Mouse (Mus musculus) stomach, embryonic 14.5 days (tissue): ENCODE measurements at regions not wholly inside any gene's neighbourhood (a gene's known extent, or its start where the extent isn't known, plus 50 kb on each side); places are given as distances from the start of the nearest gene placed in this dataset.
A peak's percentile ranks its signal among the peaks of the same experiment; 100 is the strongest.

Experiments
- ATAC-seq: fragments of 200-750 bp; cut with Nextera tagmentation; 2 replicates; pipeline ENCODE4 v1.8.0; 2017; ENCODE audit warnings: low read depth, moderate TSS enrichment; ENCODE audit not compliant: insufficient number of reproducible peaks, insufficient read depth, low FRiP score
- H3K27ac ChIP-seq: fragments of 300-500 bp; sonication (generic); 2 replicates; pipeline ENCODE4 v1.5.1; 2014; ENCODE audit warnings: mild to moderate bottlenecking, low read length, moderate library complexity, mixed read lengths
- H3K27me3 ChIP-seq: fragments of 300-500 bp; sonication (generic); 2 replicates; pipeline ENCODE4 v1.6.1; 2014; ENCODE audit warnings: low read length, control low read depth, mixed read lengths; ENCODE audit not compliant: control insufficient read depth, insufficient read depth
- H3K36me3 ChIP-seq: fragments of 300-500 bp; sonication (generic); 2 replicates; pipeline ENCODE4 v1.6.1; 2014; ENCODE audit warnings: mild to moderate bottlenecking, control low read depth, low read length, moderate library complexity, mixed read lengths; ENCODE audit not compliant: control insufficient read depth, insufficient read depth
- H3K4me1 ChIP-seq: fragments of 300-500 bp; sonication (generic); 2 replicates; pipeline ENCODE4 v1.6.1; 2014; ENCODE audit warnings: low read length, control low read depth, mixed read lengths; ENCODE audit not compliant: control insufficient read depth, insufficient read depth
- H3K4me2 ChIP-seq: fragments of 300-500 bp; sonication (generic); replicated peaks from 2 replicates; pipeline ENCODE4 v1.6.1; 2014; ENCODE audit warnings: low read depth, low read length, control low read depth
- H3K4me3 ChIP-seq: fragments of 300-500 bp; sonication (generic); 2 replicates; pipeline ENCODE4 v1.5.1; 2014; ENCODE audit warnings: low read depth, low read length, control low read depth
- H3K9ac ChIP-seq: fragments of 300-500 bp; sonication (generic); replicated peaks from 2 replicates; pipeline ENCODE4 v1.6.1; 2014; ENCODE audit warnings: low read depth, mild to moderate bottlenecking, control low read depth, low read length, moderate library complexity, mixed read lengths
- H3K9me3 ChIP-seq: fragments of 300-500 bp; sonication (generic); 2 replicates; pipeline ENCODE4 v1.6.1; 2016; ENCODE audit warnings: low read depth, low read length, control low read depth; ENCODE audit not compliant: control insufficient read depth
- WGBS: fragments of 180-500 bp; shearing (Covaris S2); extraction: QIAGEN DNeasy Blood & Tissue Kit; methylation state at CpG from one replicate; pipeline ENCODE4 v1.1.7; 2014; 5-methylcytosine and 5-hydroxymethylcytosine counted together

DNA sequence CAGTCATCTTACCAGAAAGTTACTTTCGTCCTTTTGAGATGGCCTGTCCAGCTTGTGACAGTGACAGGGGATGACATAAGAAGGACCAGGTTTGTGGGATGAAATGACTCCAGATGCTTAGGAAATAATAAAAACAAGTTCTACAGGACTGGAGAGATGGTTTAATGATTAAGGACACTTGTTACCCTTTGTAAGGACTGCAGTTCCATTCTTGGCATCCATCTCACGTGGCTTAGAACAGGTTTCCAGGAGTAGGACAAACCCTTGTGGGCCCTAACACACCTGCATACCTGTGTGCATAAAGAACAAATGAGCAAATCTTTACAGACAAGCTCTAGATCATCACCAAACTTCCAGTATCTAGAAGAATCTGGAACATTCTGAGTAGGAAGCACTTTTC lies 211.6 kb upstream of the Irx2 start:
- Histone ChIP-seq H3K9me3 (no peaks in the 10 kb centered on the region), H3K4me2 (no peak overlapping the region), H3K27ac (no peak overlapping the region), H3K36me3 (no peaks in the 10 kb centered on the region), H3K4me1 (no peaks in the 10 kb centered on the region), H3K9ac (no peak overlapping the region), H3K27me3 (no peaks in the 10 kb centered on the region), H3K4me3 (no peak overlapping the region)
- WGBS: 81% methylated on average over 2 of the region's 2 CpGs
- ATAC-seq: no peak

DNA sequence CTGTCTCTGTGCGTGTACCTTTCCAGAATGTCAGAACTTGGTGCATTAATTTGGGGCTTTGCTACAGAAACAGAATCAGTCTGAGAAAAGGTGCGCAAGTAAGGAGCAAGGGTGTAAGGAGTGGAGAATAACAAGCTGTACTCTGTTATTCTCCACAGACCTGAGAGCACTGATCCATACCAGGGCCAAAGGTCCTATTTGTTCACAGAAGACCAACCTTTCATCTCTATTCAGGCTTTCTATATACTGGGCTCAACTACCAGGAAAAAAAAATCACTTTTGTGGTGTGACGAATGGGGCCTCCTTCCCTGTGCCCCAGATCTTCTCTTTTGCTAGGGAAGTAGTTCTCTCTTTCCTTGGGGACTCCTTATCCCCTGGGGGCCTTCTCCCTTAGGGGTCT lies 210.8 kb upstream of the Irx2 start:
- no peaks in the 10 kb centered on the region for H3K9me3 ChIP-seq
- H3K27ac ChIP-seq: no peak overlapping the region
- ATAC-seq: no peak
- H3K4me3 ChIP-seq: no peak overlapping the region
- 83% methylated on average over 3 of the region's 3 CpGs for WGBS
- no peaks in the 10 kb centered on the region for H3K36me3 ChIP-seq
- H3K4me2 ChIP-seq: no peak overlapping the region
- H3K27me3 ChIP-seq: no peaks in the 10 kb centered on the region
- no peaks in the 10 kb centered on the region for H3K4me1 ChIP-seq
- no peak overlapping the region for H3K9ac ChIP-seq

DNA sequence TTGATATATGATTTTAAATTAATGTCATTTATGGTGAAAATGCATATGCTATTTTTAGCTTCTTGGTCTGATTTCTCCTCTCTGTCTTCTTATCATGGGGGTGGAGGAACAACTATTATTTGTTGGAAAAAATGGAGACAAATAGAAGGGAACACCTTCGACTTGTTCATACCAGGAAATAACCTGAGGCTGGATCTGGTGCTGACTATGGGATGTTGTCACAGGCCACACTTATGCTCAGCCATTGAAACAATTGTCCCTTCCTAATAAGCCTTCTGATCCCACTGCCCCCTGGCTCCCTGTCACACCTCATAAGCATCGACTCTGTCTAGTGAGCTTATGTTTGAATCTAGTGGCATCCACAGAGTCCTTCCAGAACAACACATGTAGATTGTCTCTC lies 210.3 kb upstream of the Irx2 start:
- H3K4me1 ChIP-seq: no peaks in the 10 kb centered on the region
- H3K27ac ChIP-seq: no peak overlapping the region
- 66% methylated on average over 2 of the region's 2 CpGs for WGBS
- no peaks in the 10 kb centered on the region for H3K36me3 ChIP-seq
- H3K4me2 ChIP-seq: no peak overlapping the region
- no peaks in the 10 kb centered on the region for H3K27me3 ChIP-seq
- ATAC-seq: no peak
- no peak overlapping the region for H3K9ac ChIP-seq
- no peaks in the 10 kb centered on the region for H3K9me3 ChIP-seq
- no peak overlapping the region for H3K4me3 ChIP-seq

DNA sequence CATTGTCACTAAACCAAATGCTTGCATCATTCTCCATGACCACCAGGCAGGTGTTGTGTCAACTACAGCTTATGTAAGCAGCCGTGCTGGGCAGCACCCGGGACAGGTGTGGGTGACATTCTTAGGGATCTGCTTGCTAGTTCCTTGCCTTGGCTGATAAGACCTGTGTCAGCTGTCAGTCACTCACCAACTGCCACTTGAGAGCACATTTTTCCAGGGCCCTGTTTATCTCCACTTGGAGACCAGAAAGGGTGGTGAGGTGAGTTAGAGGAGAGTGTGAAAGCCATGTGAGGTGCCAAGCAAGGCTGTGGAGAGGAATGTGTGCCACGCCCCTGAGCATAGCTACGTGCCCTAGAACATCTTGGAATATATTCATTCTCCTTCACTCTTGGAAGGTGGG lies 209.1 kb upstream of the Irx2 start:
- ATAC-seq: no peak
- no peaks in the 10 kb centered on the region for H3K27me3 ChIP-seq
- H3K27ac ChIP-seq: no peak overlapping the region
- no peak overlapping the region for H3K4me3 ChIP-seq
- no peaks in the 10 kb centered on the region for H3K9me3 ChIP-seq
- H3K9ac ChIP-seq: no peak overlapping the region
- no peaks in the 10 kb centered on the region for H3K4me1 ChIP-seq
- H3K4me2 ChIP-seq: no peak overlapping the region
- WGBS: 72% methylated on average over 4 of the region's 4 CpGs
- H3K36me3 ChIP-seq: no peaks in the 10 kb centered on the region

DNA sequence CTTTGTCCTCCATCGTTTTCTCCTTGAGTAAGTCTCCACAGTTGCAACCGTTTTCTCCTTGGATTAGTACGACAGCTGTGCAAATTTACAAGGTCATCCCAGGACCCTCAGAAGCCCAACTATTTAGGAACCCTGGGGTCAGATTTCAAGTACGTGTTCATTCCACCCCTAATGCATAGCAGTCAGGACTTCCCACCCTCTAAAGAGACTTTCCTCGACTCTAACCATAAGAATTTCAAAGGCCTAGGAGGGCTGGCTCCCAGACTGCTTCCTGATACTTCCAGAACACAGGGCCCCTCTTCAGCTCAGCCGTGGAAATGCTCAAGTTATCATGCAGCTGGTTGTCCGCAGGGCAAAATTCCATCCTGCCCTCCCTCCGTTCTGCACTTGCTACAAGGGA lies 202.7 kb upstream of the Irx2 start:
- no peaks in the 10 kb centered on the region for H3K9me3 ChIP-seq
- no peaks in the 10 kb centered on the region for H3K27me3 ChIP-seq
- 33% methylated on average over 8 of the region's 8 CpGs for WGBS
- H3K4me1 ChIP-seq: no peaks in the 10 kb centered on the region
- H3K9ac ChIP-seq: no peak overlapping the region
- no peak overlapping the region for H3K27ac ChIP-seq
- H3K36me3 ChIP-seq: no peaks in the 10 kb centered on the region
- no peak overlapping the region for H3K4me2 ChIP-seq
- no peak overlapping the region for H3K4me3 ChIP-seq
- ATAC-seq: no peak

DNA sequence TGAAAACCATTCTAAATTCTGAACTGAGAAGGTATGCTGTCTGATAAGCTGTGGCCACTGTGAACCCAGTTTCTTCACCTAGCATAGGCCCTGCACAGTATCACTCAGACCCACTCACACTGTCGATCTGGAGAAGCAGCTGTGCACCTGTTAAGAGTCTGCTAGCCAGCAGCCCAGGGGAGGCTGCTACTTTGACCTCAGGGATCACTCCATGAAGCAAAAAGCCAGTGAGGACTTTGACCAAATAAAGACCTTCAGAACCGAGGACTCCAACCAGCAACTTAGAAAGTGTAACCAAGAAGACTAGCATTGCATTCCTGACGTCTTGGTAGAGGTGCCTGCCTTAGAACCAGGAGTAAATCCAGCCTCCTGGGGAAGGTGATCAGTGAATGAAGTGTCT lies 183.3 kb upstream of the Irx2 start:
- no peaks in the 10 kb centered on the region for H3K9me3 ChIP-seq
- no peaks in the 10 kb centered on the region for H3K4me1 ChIP-seq
- WGBS: 67% methylated on average over 3 of the region's 3 CpGs
- H3K4me2 ChIP-seq: no peak overlapping the region
- no peak overlapping the region for H3K27ac ChIP-seq
- no peak overlapping the region for H3K4me3 ChIP-seq
- no peak overlapping the region for H3K9ac ChIP-seq
- H3K36me3 ChIP-seq: no peaks in the 10 kb centered on the region
- ATAC-seq: no peak
- H3K27me3 ChIP-seq: no peaks in the 10 kb centered on the region

DNA sequence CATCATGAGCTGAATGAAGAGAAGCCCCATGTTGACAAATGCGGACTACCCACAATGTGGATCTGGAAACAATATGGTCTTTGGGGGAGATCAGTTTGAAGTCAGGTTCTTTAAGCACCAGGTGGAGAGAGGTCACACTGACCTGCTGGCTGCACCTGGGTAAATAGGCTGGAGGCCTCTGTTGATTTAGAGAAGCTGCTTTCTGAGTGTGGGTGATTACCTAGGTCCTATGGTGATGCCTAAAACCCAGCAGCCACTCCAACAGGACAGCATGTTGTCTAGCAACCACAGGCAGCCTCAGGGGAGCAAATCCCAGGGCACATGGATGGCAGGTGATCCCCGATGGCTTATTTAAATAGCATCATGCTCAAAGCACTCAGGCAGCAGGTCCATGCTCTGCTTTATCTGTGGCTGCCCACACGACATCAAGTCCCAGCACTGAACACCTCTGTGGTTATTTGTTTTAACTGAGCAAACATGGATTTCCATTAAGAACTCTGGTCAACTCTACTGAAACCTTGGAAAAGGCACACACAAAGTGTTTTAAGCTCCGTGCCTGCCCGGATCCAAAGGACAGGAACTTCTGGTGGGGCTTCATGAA lies 180.1 kb upstream of the Irx2 start:
- ATAC-seq: peak; percentile 67
- Histone ChIP-seq H3K9me3 (no peaks in the 10 kb centered on the region), H3K27me3 (no peaks in the 10 kb centered on the region), H3K4me3 (no peak overlapping the region), H3K27ac (no peak overlapping the region), H3K9ac (no peak overlapping the region), H3K4me1 (no peaks in the 10 kb centered on the region), H3K4me2 (no peak overlapping the region), H3K36me3 (no peaks in the 10 kb centered on the region)
- 56% methylated on average over 5 of the region's 5 CpGs for WGBS

DNA sequence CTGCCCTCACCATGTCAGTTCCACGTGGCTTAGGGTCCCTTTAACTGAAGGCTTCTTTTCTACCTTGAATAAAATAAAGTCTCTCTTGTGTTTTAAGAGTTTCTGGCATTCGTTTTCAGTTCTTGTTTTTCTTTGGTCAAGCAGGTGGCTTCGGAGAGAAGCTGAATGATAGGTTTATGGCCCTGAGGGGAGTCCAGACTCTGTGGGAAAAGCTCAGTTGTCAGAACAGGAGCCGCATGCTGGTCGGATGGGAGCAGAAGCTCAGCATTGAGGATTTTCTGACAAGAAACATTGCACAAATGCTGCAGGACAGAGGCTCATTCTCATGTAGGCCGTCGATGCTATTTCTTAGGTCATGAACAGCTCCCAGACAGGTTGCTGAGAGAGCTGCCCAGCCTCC lies 133.3 kb upstream of the Irx2 start:
- no peaks in the 10 kb centered on the region for H3K9me3 ChIP-seq
- H3K4me3 ChIP-seq: no peak overlapping the region
- 62% methylated on average over 7 of the region's 7 CpGs for WGBS
- H3K27ac ChIP-seq: no peak overlapping the region
- no peaks in the 10 kb centered on the region for H3K27me3 ChIP-seq
- H3K4me1 ChIP-seq: no peaks in the 10 kb centered on the region
- H3K4me2 ChIP-seq: no peak overlapping the region
- no peak overlapping the region for H3K9ac ChIP-seq
- no peak for ATAC-seq
- no peaks in the 10 kb centered on the region for H3K36me3 ChIP-seq

DNA sequence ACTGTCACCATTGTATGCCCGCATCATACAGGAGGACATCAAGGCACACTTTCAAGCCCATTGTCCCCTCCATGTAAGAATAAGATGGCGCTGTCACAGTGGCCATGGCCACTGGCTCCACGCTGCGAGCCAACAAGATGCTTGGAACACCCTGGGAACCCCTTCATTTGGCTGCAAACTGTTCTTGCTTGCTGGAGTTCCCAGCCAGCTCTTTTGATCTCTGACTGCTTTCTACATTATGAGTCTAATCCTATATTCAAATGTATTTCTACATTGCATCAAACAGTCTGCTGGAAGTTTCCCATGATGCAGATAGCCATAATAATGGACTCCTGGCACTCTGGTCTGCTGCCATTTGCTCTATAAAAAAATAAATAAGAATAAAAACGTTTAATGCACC lies 131.6 kb upstream of the Irx2 start:
- ATAC-seq: no peak
- 75% methylated on average over 5 of the region's 5 CpGs for WGBS
- no peak overlapping the region for H3K4me3 ChIP-seq
- H3K4me2 ChIP-seq: no peak overlapping the region
- no peaks in the 10 kb centered on the region for H3K27me3 ChIP-seq
- no peaks in the 10 kb centered on the region for H3K36me3 ChIP-seq
- no peak overlapping the region for H3K9ac ChIP-seq
- no peaks in the 10 kb centered on the region for H3K4me1 ChIP-seq
- H3K9me3 ChIP-seq: no peaks in the 10 kb centered on the region
- no peak overlapping the region for H3K27ac ChIP-seq
